Mouse (Mus musculus) limb, embryonic 10.5 days (tissue): Measurements from ENCODE around the gene Fars2. TPM values are rescaled to one million over a fixed set of nuclear protein-coding genes. Genes with fewer than 3 reads are reported as not detected.

Experiments used
- DNase-seq: peaks from one replicate; pipeline ENCODE4 v3.0.0-alpha.2; 2017; ENCODE audit warnings: low spot score
- H3K27ac ChIP-seq: fragments of 300-500 bp; sonication (generic); 2 replicates; pipeline ENCODE4 v1.5.1; 2016; ENCODE audit warnings: mild to moderate bottlenecking
- H3K27me3 ChIP-seq: fragments of 300-500 bp; sonication (generic); 2 replicates; pipeline ENCODE4 v1.6.1; 2016; ENCODE audit warnings: low read depth, mild to moderate bottlenecking; ENCODE audit not compliant: poor library complexity, severe bottlenecking
- H3K36me3 ChIP-seq: fragments of 300-500 bp; sonication (generic); 2 replicates; pipeline ENCODE4 v1.6.1; 2016; ENCODE audit warnings: mild to moderate bottlenecking, moderate library complexity
- H3K4me1 ChIP-seq: fragments of 300-500 bp; sonication (generic); 2 replicates; pipeline ENCODE4 v1.6.1; 2016
- H3K4me3 ChIP-seq: fragments of 300-500 bp; sonication (generic); 2 replicates; pipeline ENCODE4 v1.5.1; 2016; ENCODE audit warnings: mild to moderate bottlenecking, moderate library complexity
- H3K9me3 ChIP-seq: fragments of 300-500 bp; sonication (generic); replicated peaks from 2 replicates; pipeline ENCODE4 v1.6.1; 2016; ENCODE audit warnings: mild to moderate bottlenecking
- WGBS: fragments of 180-500 bp; shearing (Covaris S2); methylation state at CpG from one replicate; pipeline ENCODE4 v1.1.7; 2016; 5-methylcytosine and 5-hydroxymethylcytosine counted together
- polyA plus RNA-seq: library from polyadenylated mRNA; unstranded; fragments of >200 nt; fragmentation: Nextera tagmentation; extraction: Ambion mirVana; gene quantifications from 2 replicates; pipeline ENCODE4 v1.2.1, GENCODE M21; 2016

Gene Fars2
- polyA plus RNA-seq, 1 experiment from 2014 or later: 24.3 TPM

DNA sequence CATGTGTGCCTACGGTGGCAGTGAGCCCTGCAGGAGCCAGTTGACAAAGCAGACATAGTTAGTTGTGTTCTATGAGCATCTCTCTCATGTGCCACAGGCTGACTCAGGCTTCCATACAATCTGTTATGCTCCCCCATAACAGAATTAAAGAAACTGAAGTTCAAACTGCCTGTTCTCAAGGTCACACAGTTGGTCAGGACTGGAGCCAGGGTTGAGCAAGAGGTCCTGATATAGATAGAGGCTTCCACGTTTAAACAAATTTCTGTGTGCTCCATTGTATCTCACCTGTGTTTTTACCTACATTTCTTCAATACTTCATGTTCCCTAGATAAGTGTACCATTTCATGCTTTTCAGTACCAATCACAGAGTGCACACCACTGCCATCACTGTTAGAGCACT is 362.9 kb downstream of the Fars2 start:
- WGBS: 94% methylated on average over 2 of the region's 2 CpGs
- no peak for DNase-seq
- 0 out of 2 replicates have a peak, but pooled peaks cover 3% of the 10 kb centered on the region for H3K4me1 ChIP-seq
- no peaks in the 10 kb centered on the region for H3K9me3 ChIP-seq
- no peak overlapping the region for H3K4me3 ChIP-seq
- H3K27ac ChIP-seq: no peak overlapping the region
- no peaks in the 10 kb centered on the region for H3K36me3 ChIP-seq
- no peaks in the 10 kb centered on the region for H3K27me3 ChIP-seq

DNA sequence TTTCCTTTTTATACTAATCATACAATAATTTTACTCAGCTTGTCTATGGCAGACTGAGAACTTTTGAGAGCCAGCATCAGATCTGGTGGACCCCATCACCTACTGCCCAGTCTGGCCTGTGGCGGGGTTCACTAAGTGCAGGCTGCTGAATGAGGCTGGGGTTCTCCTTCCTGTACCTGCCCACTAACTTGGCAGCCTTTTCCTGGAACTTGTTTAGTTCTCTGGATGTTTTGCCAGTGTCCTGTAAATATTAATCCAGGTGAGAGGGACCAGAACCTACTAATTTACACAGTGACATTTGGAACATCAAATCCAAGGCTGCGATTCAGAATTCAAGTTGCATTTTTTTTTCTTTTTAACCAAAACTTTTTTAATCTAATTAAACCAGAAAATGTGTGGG is 367.2 kb downstream of the Fars2 start:
- Histone ChIP-seq H3K9me3 (no peaks in the 10 kb centered on the region), H3K27ac (no peak overlapping the region), H3K27me3 (no peaks in the 10 kb centered on the region), H3K4me3 (no peak overlapping the region), H3K4me1 (no peaks in the 10 kb centered on the region), H3K36me3 (no peaks in the 10 kb centered on the region)
- 94% methylated on average over 2 of the region's 2 CpGs for WGBS
- no peak for DNase-seq

DNA sequence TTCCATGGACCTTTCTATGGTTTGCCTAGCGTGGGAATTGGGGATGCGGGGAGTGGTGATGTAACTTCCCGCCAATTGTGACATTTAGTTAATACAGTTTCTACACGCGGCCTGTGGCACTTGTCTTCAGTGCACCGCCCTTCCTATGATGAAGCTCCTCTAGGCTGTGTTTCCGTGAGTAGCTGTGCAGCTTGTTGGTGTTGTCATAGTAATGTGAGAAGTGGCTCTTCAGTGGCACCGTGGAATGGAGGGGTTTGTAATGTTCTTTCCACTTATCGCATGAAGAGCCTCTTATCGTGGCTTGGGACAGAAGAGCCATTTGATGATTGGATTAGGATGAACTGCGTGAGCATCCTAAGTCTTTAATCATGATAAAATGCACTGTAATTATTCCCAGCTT is 369.5 kb downstream of the Fars2 start:
- Histone ChIP-seq H3K27me3 (no peaks in the 10 kb centered on the region), H3K9me3 (no peaks in the 10 kb centered on the region), H3K27ac (no peak overlapping the region), H3K36me3 (no peaks in the 10 kb centered on the region), H3K4me3 (no peak overlapping the region), H3K4me1 (peaks cover 4% of the 10 kb centered on the region)
- no peak for DNase-seq
- WGBS: 93% methylated on average over 11 of the region's 11 CpGs

DNA sequence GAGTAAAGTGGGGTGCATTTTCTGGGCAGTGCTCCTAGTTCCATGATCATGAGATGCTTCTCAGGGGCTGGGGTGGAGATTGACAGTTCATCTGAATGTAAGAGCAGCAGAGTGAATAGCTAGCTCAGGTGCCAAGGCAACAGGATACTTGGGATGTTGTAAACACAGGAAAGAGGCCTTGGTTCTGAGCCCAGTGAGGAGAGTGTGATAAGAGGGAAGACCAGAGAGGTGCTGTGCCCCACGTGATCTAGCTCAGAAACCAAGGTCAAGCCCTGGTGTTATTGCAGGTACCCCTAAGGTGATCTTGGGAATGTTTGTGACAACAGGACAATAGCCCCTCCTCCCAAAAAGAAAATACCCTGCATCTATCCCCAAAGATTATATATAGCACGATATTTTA is 372.2 kb downstream of the Fars2 start:
- no peaks in the 10 kb centered on the region for H3K27me3 ChIP-seq
- no peak overlapping the region for H3K4me3 ChIP-seq
- no peaks in the 10 kb centered on the region for H3K9me3 ChIP-seq
- no peaks in the 10 kb centered on the region for H3K36me3 ChIP-seq
- 72% methylated on average over 2 of the region's 2 CpGs for WGBS
- no peak for DNase-seq
- peaks cover 4% of the 10 kb centered on the region for H3K4me1 ChIP-seq
- H3K27ac ChIP-seq: no peak overlapping the region

DNA sequence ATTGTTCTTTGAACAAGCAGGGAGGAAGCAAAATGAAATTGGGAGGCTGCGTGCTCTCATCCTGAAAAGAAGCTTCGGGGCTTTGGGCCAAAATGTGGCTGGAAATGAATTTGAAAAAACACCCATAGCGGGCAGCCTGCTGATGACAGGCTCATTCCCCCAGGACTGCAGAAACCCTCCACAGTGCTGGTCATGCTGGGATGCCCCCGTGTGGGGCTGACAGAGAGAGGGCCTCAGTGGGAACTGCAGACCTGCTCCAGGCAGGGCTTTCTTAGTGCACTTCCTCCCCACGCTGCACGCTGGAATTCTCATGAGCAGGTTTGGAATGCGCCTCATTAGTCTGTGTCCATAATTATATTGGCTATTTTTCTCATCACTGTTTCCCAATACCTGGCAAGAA is 373.4 kb downstream of the Fars2 start:
- DNase-seq: no peak
- Histone ChIP-seq H3K27me3 (no peaks in the 10 kb centered on the region), H3K4me1 (peaks cover 4% of the 10 kb centered on the region), H3K9me3 (no peaks in the 10 kb centered on the region), H3K27ac (no peak overlapping the region), H3K4me3 (no peak overlapping the region), H3K36me3 (no peaks in the 10 kb centered on the region)
- 74% methylated on average over 7 of the region's 7 CpGs for WGBS

DNA sequence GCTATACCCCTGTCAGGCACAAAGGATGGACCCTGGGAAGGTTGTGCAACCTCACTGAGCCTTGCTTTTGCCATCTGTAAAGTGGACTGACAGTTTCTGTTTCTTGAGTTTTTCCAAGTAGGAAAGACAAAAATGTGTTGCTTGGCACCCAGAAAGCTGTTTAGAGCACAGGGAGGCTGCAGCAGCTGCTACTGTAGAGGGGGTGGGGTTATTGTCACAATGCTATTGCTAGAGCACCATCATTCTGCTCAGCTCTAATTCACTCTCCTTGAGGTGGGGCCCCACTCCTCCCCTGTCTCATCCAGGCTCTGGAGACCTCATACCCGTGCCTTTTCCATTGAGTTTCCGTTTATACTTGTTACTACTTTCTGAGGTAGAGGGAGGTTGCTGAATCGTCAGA is 375.2 kb downstream of the Fars2 start:
- no peak overlapping the region for H3K4me3 ChIP-seq

DNA sequence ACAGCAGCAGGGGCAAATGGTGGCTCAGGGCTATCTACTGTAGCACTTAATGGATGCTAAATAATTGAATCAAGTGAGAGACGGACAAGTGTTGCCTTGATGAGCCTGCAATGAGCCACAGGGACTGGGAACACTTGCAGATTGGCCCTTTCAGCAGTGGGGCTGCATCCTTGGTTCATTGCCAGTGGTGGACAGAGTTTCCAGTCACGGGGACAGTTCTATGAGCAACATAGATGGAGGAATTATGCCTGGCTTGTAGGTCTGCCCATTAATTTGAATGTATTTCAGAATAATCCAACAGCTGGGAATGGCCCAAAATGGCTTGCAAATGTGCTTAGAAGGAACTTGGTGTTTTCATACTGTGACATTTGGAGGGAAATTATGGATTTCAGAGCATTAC is 376.1 kb downstream of the Fars2 start:
- no peaks in the 10 kb centered on the region for H3K27me3 ChIP-seq
- DNase-seq: no peak
- 84% methylated on average over 2 of the region's 2 CpGs for WGBS

More for the DNA sequence above, 375.2 kb downstream of the Fars2 start:
- 79% methylated on average over 3 of the region's 3 CpGs for WGBS
- Histone ChIP-seq H3K27ac (no peak overlapping the region), H3K36me3 (no peaks in the 10 kb centered on the region), H3K9me3 (no peaks in the 10 kb centered on the region), H3K27me3 (no peaks in the 10 kb centered on the region), H3K4me1 (peaks cover 4% of the 10 kb centered on the region)
- DNase-seq: no peak

DNA sequence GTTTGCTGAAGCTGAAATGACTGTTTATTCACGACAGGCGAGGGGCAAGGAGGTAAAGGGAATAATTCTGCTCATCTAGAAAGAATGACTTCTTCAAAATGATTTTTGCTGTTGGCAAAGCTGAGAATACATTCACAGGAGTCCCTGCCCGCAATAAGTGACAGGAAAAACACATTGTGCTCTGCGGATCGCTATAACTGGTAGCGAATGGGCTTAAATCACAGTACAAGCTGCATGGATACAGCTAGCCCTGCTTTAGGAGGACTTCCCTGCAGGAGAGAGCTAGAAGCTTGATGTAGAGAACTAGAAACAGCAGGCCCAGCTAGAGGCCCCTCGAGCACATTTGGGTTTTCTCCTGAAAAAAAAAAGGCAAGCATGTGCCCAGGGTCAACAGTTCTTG is 376.6 kb downstream of the Fars2 start:
- no peak overlapping the region for H3K4me3 ChIP-seq
- DNase-seq: no peak
- 91% methylated on average over 7 of the region's 7 CpGs for WGBS
- no peaks in the 10 kb centered on the region for H3K36me3 ChIP-seq
- H3K27ac ChIP-seq: no peak overlapping the region
- H3K9me3 ChIP-seq: no peaks in the 10 kb centered on the region
- H3K4me1 ChIP-seq: peaks cover 4% of the 10 kb centered on the region
- H3K27me3 ChIP-seq: no peaks in the 10 kb centered on the region

More for the DNA sequence above, 376.1 kb downstream of the Fars2 start:
- H3K36me3 ChIP-seq: no peaks in the 10 kb centered on the region
- H3K27ac ChIP-seq: no peak overlapping the region
- H3K4me1 ChIP-seq: peaks cover 4% of the 10 kb centered on the region
- H3K9me3 ChIP-seq: no peaks in the 10 kb centered on the region
- no peak overlapping the region for H3K4me3 ChIP-seq

DNA sequence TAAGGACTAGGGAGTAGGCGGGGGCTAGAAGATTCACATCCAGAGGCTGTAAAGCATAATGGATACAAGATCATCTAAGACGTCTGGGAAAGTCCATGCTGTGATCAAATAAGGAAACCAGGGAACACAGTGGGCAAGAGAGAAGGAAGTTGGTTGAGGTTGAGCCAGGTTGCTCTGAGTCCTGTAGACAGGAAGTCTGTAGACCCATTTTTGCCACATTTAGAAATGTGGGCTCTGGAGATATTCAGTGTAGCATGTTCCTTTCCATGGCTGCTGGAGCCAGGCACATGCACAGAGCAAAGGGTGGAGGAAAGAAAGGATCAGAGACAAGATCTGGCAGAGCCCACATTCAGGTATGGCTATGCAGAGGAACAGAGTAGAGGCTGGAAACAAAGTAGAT is 378.8 kb downstream of the Fars2 start:
- 88% methylated on average over 2 of the region's 2 CpGs for WGBS
- Histone ChIP-seq H3K27me3 (no peaks in the 10 kb centered on the region), H3K27ac (no peak overlapping the region), H3K36me3 (no peaks in the 10 kb centered on the region), H3K9me3 (no peaks in the 10 kb centered on the region), H3K4me1 (peaks cover 8% of the 10 kb centered on the region), H3K4me3 (no peak overlapping the region)
- no peak for DNase-seq

DNA sequence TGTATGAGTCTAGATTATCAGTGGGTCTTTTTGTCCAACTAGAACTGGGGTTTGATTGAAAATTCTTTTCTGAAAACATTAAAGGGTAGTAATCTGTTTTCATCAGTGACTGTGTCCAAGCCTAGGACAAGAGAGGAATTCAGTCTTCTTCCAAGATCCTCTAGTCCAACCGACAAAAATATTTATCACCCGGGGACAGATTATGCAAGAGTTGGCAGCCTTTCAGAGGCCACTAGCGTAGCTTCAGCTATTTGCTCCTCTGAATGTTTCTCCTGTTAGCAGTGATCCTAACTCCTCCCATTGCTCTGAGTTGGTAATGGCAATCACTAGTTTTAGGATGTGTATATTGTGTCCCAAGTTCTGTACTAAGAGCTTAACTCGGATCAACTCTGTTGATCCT is 380.1 kb downstream of the Fars2 start:
- 95% methylated on average over 4 of the region's 4 CpGs for WGBS
- H3K36me3 ChIP-seq: no peaks in the 10 kb centered on the region
- H3K9me3 ChIP-seq: no peaks in the 10 kb centered on the region
- H3K4me1 ChIP-seq: peaks cover 10% of the 10 kb centered on the region
- no peaks in the 10 kb centered on the region for H3K27me3 ChIP-seq
- no peak overlapping the region for H3K27ac ChIP-seq
- no peak overlapping the region for H3K4me3 ChIP-seq
- no peak for DNase-seq

DNA sequence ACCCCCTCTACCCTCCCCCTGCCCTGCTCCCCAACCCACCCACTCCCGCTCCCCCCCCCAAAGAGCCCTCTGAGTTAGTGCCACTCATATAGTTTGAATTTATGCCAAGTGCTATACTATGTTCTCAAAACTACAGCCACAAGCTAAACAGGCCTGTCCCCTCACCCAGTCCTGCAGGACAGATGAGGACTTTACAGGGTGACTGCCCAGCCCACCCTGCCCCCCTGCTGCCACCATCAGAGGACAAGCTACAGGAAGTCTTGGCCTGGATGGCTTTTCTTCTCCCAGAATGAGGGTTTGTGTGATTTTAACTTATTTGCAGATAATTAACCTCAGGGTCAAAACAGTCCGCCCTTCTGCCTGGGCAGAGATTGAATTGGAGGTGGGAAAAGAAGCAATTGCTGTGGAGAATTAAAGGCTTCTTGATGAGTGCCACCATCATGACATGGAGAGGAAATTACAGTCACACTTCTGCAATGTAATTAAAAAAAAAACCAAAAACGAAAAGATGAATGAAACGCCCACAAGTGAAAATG is 383.2 kb downstream of the Fars2 start:
- no peak for DNase-seq
- H3K4me3 ChIP-seq: no peak overlapping the region

DNA sequence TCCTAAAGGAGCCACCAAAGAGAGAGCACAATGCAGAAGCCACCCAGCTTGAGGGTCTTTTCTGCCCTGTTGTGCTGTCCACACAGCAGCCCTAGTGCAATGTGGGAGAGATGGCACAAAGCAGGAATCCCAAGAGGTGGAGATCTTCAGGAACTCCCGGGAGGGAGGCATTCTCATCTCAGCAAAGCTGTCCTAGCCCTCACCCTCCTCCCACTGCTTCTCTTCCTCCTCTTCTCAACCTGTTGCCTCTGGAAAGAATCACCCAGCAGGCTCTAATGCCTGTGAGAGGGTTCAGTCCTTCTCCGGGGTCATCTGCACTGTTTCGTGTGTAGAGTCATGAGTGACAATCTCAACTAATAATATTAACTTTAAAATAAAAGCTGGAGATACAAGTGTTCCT is 386.3 kb downstream of the Fars2 start:
- no peaks in the 10 kb centered on the region for H3K9me3 ChIP-seq
- H3K36me3 ChIP-seq: no peaks in the 10 kb centered on the region
- H3K27me3 ChIP-seq: no peaks in the 10 kb centered on the region
- peaks cover 10% of the 10 kb centered on the region for H3K4me1 ChIP-seq
- WGBS: 79% methylated on average over 3 of the region's 3 CpGs
- H3K27ac ChIP-seq: no peak overlapping the region
- no peak for DNase-seq
- no peak overlapping the region for H3K4me3 ChIP-seq

More for the DNA sequence above, 383.2 kb downstream of the Fars2 start:
- H3K4me1 ChIP-seq: peaks cover 10% of the 10 kb centered on the region
- H3K27me3 ChIP-seq: no peaks in the 10 kb centered on the region
- WGBS: 48% methylated on average over 4 of the region's 4 CpGs
- no peaks in the 10 kb centered on the region for H3K36me3 ChIP-seq
- no peaks in the 10 kb centered on the region for H3K9me3 ChIP-seq
- no peak overlapping the region for H3K27ac ChIP-seq

DNA sequence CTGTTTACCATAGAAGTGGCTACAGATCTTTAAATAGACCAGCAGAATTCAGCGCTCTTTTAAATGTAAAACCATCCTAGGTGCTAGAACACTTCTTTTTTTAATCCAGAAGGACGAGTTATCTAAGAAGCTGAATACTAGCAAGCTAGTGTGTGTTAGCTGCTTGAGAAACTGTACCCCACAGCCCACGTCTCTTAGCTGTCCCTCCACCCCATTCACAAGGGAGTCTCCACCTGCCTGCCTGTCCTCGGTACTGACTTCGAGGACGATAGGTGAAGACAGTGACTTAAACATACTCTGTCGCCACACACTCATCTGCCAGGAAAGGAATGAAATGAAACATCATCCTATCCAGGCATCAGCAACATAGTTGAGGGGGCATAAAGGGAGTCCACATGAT is 386.8 kb downstream of the Fars2 start:
- no peak overlapping the region for H3K4me3 ChIP-seq
- H3K27ac ChIP-seq: no peak overlapping the region
- peaks cover 10% of the 10 kb centered on the region for H3K4me1 ChIP-seq
- H3K36me3 ChIP-seq: no peaks in the 10 kb centered on the region
- H3K27me3 ChIP-seq: no peaks in the 10 kb centered on the region
- WGBS: 88% methylated on average over 7 of the region's 7 CpGs
- H3K9me3 ChIP-seq: no peaks in the 10 kb centered on the region
- DNase-seq: no peak

DNA sequence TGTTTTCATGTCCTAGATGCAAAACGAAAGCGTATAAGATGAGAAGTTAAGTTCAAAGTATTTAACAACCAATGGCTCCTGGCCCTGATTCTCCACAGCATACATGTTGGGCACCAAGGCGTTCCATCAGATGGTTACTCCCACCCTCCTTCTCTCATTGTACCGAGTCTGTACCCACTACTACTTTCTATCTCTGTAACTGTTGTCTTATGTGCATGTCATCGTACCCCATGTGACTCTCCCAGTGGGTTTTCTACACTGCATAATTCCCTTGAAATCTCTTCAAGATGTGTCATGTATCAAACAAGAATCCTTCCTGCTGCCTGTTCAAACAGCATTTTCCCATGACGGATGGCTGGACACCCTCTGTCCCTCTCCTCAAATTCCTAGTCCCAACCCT is 388.5 kb downstream of the Fars2 start:
- Histone ChIP-seq H3K4me1 (peaks cover 4% of the 10 kb centered on the region), H3K36me3 (no peaks in the 10 kb centered on the region), H3K4me3 (no peak overlapping the region), H3K27me3 (no peaks in the 10 kb centered on the region), H3K27ac (no peak overlapping the region), H3K9me3 (no peaks in the 10 kb centered on the region)
- DNase-seq: no peak
- WGBS: 90% methylated on average over 6 of the region's 6 CpGs
